Mouse (Mus musculus): ENCODE data around the gene Terf2ip. TPM values are rescaled to one million over a fixed set of nuclear protein-coding genes. Genes with fewer than 3 reads are reported as not detected.

Gene Terf2ip
- total RNA-seq, 1 experiment from 2014 or later, result 16.8 TPM

Other genes starting within 250 kb of the Terf2ip start
- gene Cfdp1, start 157.1 kb upstream of the Terf2ip start, total RNA-seq (2017), result 173 and 207 TPM in 2 replicates
- gene Tmem170, start 134.6 kb upstream of the Terf2ip start, total RNA-seq (2017), result 2.1 and 3.4 TPM in 2 replicates
- not detected in 2 replicates for gene Chst5, start 101.0 kb upstream of the Terf2ip start, total RNA-seq (2017)
- gene Tmem231, start 77.5 kb upstream of the Terf2ip start, total RNA-seq (2017), result 4.6 and 5.8 TPM in 2 replicates
- gene Gabarapl2, start 70.7 kb upstream of the Terf2ip start, total RNA-seq (2017), result 41.8 and 63.8 TPM in 2 replicates
- 5.6 and 6.9 TPM in 2 replicates for gene Adat1, start 19.1 kb upstream of the Terf2ip start, total RNA-seq (2017)
- gene Kars, start 75 bp upstream of the Terf2ip start, total RNA-seq (2017), result 166 and 198 TPM in 2 replicates
- gene Gm6793, start 3.6 kb downstream of the Terf2ip start, total RNA-seq (2017), result not detected in 2 replicates

All from hematopoietic stem cell, adult 5-6 weeks (primary cell).